Mouse (Mus musculus) megakaryocyte, embryonic 14.5 days (primary cell): ENCODE results near the gene Camkmt. TPM values are rescaled to one million over a fixed set of nuclear protein-coding genes. Genes with fewer than 3 reads are reported as not detected.

Experiments used
- H3K27me3 ChIP-seq: replicated peaks from 2 replicates; pipeline ENCODE3; 2012; ENCODE audit warnings: inconsistent platforms
- H3K36me3 ChIP-seq: replicated peaks from 2 replicates; pipeline ENCODE3; 2012; ENCODE audit warnings: low read length, inconsistent platforms, mixed read lengths
- H3K4me1 ChIP-seq: 2 replicates; pipeline ENCODE4 v1.6.1; 2012; ENCODE audit warnings: inconsistent platforms
- H3K4me3 ChIP-seq: replicated peaks from 2 replicates; pipeline ENCODE3; 2012; ENCODE audit warnings: moderate library complexity, mild to moderate bottlenecking, inconsistent platforms
- H3K9me3 ChIP-seq: 2 replicates; pipeline ENCODE4 v1.6.1; 2012; ENCODE audit warnings: inconsistent platforms
- FLI1 ChIP-seq: IDR thresholded peaks from 2 replicates; pipeline ENCODE4 v1.6.1; 2012; ENCODE audit warnings: low read length, inconsistent platforms, mixed read lengths
- GATA1 ChIP-seq: IDR thresholded peaks from 3 replicates; pipeline ENCODE4 v1.6.1; 2012; ENCODE audit warnings: mixed read lengths, low read length, inconsistent platforms, borderline replicate concordance
- polyA plus RNA-seq: library from polyadenylated mRNA; stranded (reverse); fragments of >175 nt; gene quantifications from 2 replicates; pipeline ENCODE4 v1.2.3, GENCODE M21; 2012; ENCODE audit warnings: low replicate concordance; ENCODE audit not compliant: insufficient read depth

The Camkmt gene
- polyA plus RNA-seq, 1 experiment, result 7.6 TPM

- Histone ChIP-seq H3K36me3 (no peaks in the 10 kb centered on the region), H3K4me1 (no peaks in the 10 kb centered on the region), H3K4me3 (no peak overlapping the region), H3K9me3 (no peaks in the 10 kb centered on the region), H3K27me3 (peaks cover 58% of the 10 kb centered on the region)
- TF ChIP-seq FLI1 (no peak), GATA1 (no peak)
Measured at GRCm38 (mm10) chr17:85488601-85489487, 398.5 kb downstream of the Camkmt start.

DNA sequence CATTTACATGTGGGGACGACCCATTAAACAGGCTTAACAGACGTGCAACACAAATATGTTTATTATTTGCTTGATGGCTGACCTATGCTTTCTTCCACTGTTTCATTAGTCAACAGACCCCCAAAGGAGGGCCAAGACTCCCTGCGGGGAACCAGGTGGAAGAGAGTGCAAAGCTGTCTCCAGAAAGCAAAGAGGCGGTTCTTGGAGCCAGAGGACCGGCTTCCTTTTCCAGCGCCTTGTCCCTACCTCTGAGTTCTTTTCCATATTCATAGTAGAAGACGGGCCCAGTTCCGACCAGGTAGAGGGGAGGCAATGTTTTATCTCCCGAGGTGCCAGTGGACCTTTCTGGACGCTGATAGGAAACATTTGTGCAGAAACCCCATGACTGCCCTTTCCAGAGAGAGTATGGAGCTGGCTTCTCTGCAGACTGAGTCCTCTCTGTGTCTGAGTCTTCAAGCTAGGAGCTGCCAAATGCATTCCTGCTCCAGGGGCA is 399.2 kb downstream of the Camkmt start:
- Histone ChIP-seq H3K4me3 (no peak overlapping the region), H3K36me3 (no peaks in the 10 kb centered on the region), H3K27me3 (peaks cover 53% of the 10 kb centered on the region), H3K9me3 (no peaks in the 10 kb centered on the region), H3K4me1 (no peaks in the 10 kb centered on the region)
- TF ChIP-seq FLI1 (no peak), GATA1 (no peak)

- Histone ChIP-seq H3K27me3 (peaks cover 34% of the 10 kb centered on the region), H3K9me3 (peaks cover 8% of the 10 kb centered on the region), H3K4me3 (no peak overlapping the region), H3K36me3 (no peaks in the 10 kb centered on the region), H3K4me1 (no peaks in the 10 kb centered on the region)
- TF ChIP-seq GATA1 (no peak), FLI1 (no peak)
Measured at GRCm38 (mm10) chr17:85491491-85491890, 401.1 kb downstream of the Camkmt start.

- no peaks in the 10 kb centered on the region for H3K4me1 ChIP-seq
- peaks cover 22% of the 10 kb centered on the region for H3K27me3 ChIP-seq
- H3K4me3 ChIP-seq, result no peak overlapping the region
- H3K9me3 ChIP-seq, result peaks cover 8% of the 10 kb centered on the region
- TF ChIP-seq FLI1, result no peak
- no peak for TF ChIP-seq GATA1
- no peaks in the 10 kb centered on the region for H3K36me3 ChIP-seq
Measured at GRCm38 (mm10) chr17:85493521-85493920, 403.2 kb downstream of the Camkmt start.

DNA sequence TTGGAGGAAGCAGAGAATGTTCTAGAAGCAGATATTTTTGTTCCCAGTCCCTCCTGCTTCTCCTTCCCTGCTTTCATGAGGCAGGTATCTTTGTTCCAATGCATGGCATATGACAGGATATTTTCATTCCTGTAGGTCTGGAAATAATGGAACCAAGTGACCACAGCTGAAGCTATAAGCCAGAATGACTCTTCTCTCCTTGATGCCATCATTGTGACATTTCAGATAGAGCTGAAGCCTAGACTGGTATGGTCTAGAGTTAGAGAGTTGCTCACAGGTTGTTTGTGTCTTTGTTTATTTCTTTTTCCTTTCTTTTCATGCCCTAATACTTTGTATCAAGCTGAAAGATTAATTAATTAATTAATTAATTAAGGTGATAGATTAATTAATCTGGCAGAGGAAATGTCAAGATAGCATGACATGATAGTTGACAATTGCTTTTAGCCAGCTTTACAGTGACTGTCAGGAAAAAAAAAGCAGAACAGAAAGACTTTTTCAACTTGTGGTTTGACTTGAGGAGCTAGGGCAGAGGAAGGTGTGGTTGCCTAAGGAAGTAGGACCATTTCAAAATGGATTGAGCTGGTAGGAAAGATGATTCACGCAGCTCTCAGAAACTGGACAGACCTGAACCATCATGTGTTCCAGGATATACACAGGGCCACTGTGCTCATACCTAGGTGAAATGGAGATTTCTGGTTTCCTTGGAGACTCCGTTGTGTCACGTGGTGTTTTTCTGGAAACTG is 404.8 kb downstream of the Camkmt start:
- H3K4me1 ChIP-seq, result no peaks in the 10 kb centered on the region
- no peaks in the 10 kb centered on the region for H3K36me3 ChIP-seq
- H3K27me3 ChIP-seq, result peaks cover 5% of the 10 kb centered on the region
- TF ChIP-seq GATA1 (no peak), FLI1 (no peak)
- H3K9me3 ChIP-seq, result peaks cover 8% of the 10 kb centered on the region
- H3K4me3 ChIP-seq, result no peak overlapping the region

- Histone ChIP-seq H3K9me3 (peaks cover 8% of the 10 kb centered on the region), H3K36me3 (no peaks in the 10 kb centered on the region)
- TF ChIP-seq GATA1 (no peak), FLI1 (no peak)
Measured at GRCm38 (mm10) chr17:85495871-85496270, 405.5 kb downstream of the Camkmt start.

DNA sequence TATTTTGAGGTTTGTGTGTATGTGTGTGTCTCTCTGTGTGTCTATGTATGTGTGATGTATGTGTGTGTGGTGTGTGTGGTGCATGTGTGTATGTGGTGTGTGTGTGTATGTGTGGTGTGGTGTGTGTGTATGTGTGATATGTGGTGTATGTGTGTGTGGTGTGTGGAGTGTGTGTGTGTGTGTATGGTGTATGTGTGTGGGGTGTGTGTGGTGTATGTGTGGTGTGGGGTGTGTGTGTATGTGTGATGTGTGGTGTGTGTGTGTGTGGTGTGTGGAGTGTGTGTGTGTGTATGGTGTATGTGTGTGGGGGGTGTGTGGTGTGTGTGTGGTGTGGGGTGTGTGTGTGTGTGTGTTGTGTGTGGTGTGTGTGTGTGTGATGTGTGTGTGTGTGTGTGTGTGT is 414.5 kb downstream of the Camkmt start:
- no peaks in the 10 kb centered on the region for H3K4me1 ChIP-seq
- TF ChIP-seq FLI1 (no peak), GATA1 (no peak; the same call in 2 of the 3 replicates)
- H3K36me3 ChIP-seq, result no peaks in the 10 kb centered on the region
- H3K4me3 ChIP-seq, result no peak overlapping the region
- peaks cover 3% of the 10 kb centered on the region; the same call in 1 of the 2 replicates for H3K9me3 ChIP-seq
- H3K27me3 ChIP-seq, result no peaks in the 10 kb centered on the region

More at GRCm38 (mm10) chr17:85495871-85496270, 405.5 kb downstream of the Camkmt start:
- H3K4me1 ChIP-seq, result no peaks in the 10 kb centered on the region
- no peak overlapping the region for H3K4me3 ChIP-seq
- peaks cover 2% of the 10 kb centered on the region for H3K27me3 ChIP-seq

DNA sequence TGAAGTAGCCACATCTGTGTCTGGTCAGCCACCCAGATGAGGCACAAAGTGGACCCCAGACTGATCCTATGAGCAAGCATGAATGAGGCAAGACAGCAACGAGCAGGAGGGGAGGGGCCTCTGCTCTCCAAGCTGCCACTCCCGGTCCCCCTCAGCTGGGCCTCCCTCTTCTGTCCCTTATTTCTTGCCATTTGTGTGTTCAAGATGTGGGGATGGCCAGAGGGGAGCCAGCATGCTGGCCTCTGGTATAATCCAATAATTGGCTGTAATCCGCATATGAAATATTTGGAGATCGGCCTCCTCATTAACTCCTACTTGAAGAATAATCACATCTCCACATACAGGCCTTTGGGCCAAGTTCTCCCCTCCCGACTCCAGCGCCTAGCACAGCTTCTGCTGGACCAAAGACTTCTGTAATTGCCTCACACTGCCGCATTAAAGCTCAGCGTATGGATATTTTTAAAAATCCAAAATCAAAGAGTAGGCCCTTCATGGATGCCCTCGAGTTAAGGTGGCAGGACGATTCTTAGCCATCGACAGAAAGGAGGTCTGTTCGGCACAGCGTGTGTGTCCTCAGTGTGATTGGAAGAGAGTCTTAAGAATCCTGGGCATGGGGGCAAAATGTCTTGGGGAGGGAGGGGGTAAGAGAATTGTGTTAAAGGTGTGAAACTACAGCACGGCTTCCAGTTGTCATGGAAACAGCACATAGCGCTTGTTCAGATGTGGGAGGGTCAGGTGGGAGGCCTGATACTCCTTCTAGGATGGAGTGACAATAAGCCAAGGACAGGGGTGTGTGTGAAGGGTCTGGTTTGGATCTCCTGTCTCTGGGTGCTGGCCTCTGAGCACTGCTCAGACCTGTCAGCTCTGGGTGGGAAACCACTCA is 416.1 kb downstream of the Camkmt start:
- Histone ChIP-seq H3K4me1 (no peaks in the 10 kb centered on the region), H3K4me3 (no peak overlapping the region), H3K27me3 (no peaks in the 10 kb centered on the region), H3K36me3 (no peaks in the 10 kb centered on the region), H3K9me3 (peaks cover 6% of the 10 kb centered on the region; the same call in 1 of the 2 replicates)
- TF ChIP-seq GATA1 (no peak), FLI1 (no peak)

- TF ChIP-seq FLI1, result no peak
- no peak for TF ChIP-seq GATA1
- H3K4me1 ChIP-seq, result no peaks in the 10 kb centered on the region
- peaks cover 3% of the 10 kb centered on the region; the same call in 1 of the 2 replicates for H3K9me3 ChIP-seq
- no peaks in the 10 kb centered on the region for H3K36me3 ChIP-seq
- no peaks in the 10 kb centered on the region for H3K27me3 ChIP-seq
- H3K4me3 ChIP-seq, result no peak overlapping the region
Measured at GRCm38 (mm10) chr17:85507089-85507460, 416.7 kb downstream of the Camkmt start.

Other genes with a start within 250 kb of the Camkmt start
- gene Ppm1b, start 133.8 kb upstream of the Camkmt start, polyA plus RNA-seq, result 14.4 and 16.4 TPM in 2 replicates
- gene Slc3a1, start 62.2 kb upstream of the Camkmt start, polyA plus RNA-seq, result 0.37 TPM in 1 of 2 replicates, not detected in the other
- gene Prepl, start 311 bp upstream of the Camkmt start, polyA plus RNA-seq, result 2.0 and 2.2 TPM in 2 replicates